Mouse (Mus musculus) lung, embryonic 14.5 days (tissue): ENCODE data around the gene Fto. TPM values are rescaled to one million over a fixed set of nuclear protein-coding genes. Genes with fewer than 3 reads are reported as not detected.

Source experiments
- ATAC-seq: fragments of 200-750 bp; cut with Nextera tagmentation; 2 replicates; pipeline ENCODE4 v1.8.0; 2017; ENCODE audit warnings: mild to moderate bottlenecking, moderate TSS enrichment, moderate library complexity; ENCODE audit not compliant: insufficient read depth
- DNase-seq: peaks from one replicate; pipeline ENCODE4 v3.0.0-alpha.2; 2015
- H3K27ac ChIP-seq: fragments of 300-500 bp; sonication (generic); 2 replicates; pipeline ENCODE4 v1.5.1; 2014; ENCODE audit warnings: low read depth, mild to moderate bottlenecking, moderate library complexity
- H3K27me3 ChIP-seq: fragments of 300-500 bp; sonication (generic); 2 replicates; pipeline ENCODE4 v1.6.1; 2014; ENCODE audit warnings: low read length, control low read depth; ENCODE audit not compliant: insufficient read depth
- H3K36me3 ChIP-seq: fragments of 300-500 bp; sonication (generic); 2 replicates; pipeline ENCODE4 v1.6.1; 2014; ENCODE audit warnings: control low read depth; ENCODE audit not compliant: insufficient read depth
- H3K4me1 ChIP-seq: fragments of 300-500 bp; sonication (generic); 2 replicates; pipeline ENCODE4 v1.6.1; 2014; ENCODE audit warnings: antibody characterized with exemption, control low read depth; ENCODE audit not compliant: insufficient read depth
- H3K4me2 ChIP-seq: fragments of 300-500 bp; sonication (generic); 2 replicates; pipeline ENCODE4 v1.6.1; 2014; ENCODE audit warnings: mild to moderate bottlenecking
- H3K4me3 ChIP-seq: fragments of 300-500 bp; sonication (generic); 2 replicates; pipeline ENCODE4 v1.5.1; 2014; ENCODE audit warnings: low read depth, low read length
- H3K9ac ChIP-seq: fragments of 300-500 bp; sonication (generic); 2 replicates; pipeline ENCODE4 v1.6.1; 2014
- H3K9me3 ChIP-seq: fragments of 300-500 bp; sonication (generic); 2 replicates; pipeline ENCODE4 v1.6.1; 2016; ENCODE audit warnings: low read depth, low read length, control low read depth
- CTCF ChIP-seq: IDR thresholded peaks from 2 replicates; pipeline ENCODE4 v1.5.1; 2016; ENCODE audit warnings: antibody characterized with exemption, low read depth
- WGBS: fragments of 180-500 bp; shearing (Covaris S2); extraction: QIAGEN DNeasy Blood & Tissue Kit; methylation state at CpG from one replicate; pipeline ENCODE4 v1.1.7; 2014; 5-methylcytosine and 5-hydroxymethylcytosine counted together
- polyA plus RNA-seq: library from polyadenylated mRNA; unstranded; fragments of >200 nt; fragmentation: Nextera tagmentation; extraction: Ambion mirVana; gene quantifications from 2 replicates; pipeline ENCODE4 v1.2.1, GENCODE M21; 2014

Fto gene
- polyA plus RNA-seq, 1 experiment from 2014 or later: 104 TPM

- Histone ChIP-seq H3K4me2 (no peak overlapping the region), H3K27ac (no peak overlapping the region), H3K4me3 (no peak overlapping the region), H3K9ac (no peak overlapping the region), H3K27me3 (no peaks in the 10 kb centered on the region), H3K9me3 (no peaks in the 10 kb centered on the region; the same call in 1 of the 2 replicates), H3K4me1 (peaks cover 8% of the 10 kb centered on the region; the same call in 1 of the 2 replicates), H3K36me3 (0 out of 2 replicates have a peak, but pooled peaks cover 3% of the 10 kb centered on the region)
- no peak for TF ChIP-seq CTCF
- ATAC-seq (no peak), DNase-seq (no peak)
- 75% methylated on average over 6 of the region's 6 CpGs for WGBS
These were observed 25.2 kb downstream of the Fto start for GRCm38 (mm10) chr8:91338389-91339154.

- H3K9me3 ChIP-seq: no peaks in the 10 kb centered on the region; the same call in 1 of the 2 replicates
- no peak overlapping the region for H3K27ac ChIP-seq
- 0 out of 2 replicates have a peak, but pooled peaks cover 3% of the 10 kb centered on the region for H3K36me3 ChIP-seq
- ATAC-seq (no peak), DNase-seq (no peak)
- H3K4me2 ChIP-seq: no peak overlapping the region
- peaks cover 11% of the 10 kb centered on the region; the same call in 1 of the 2 replicates for H3K4me1 ChIP-seq
- 71% methylated on average over 8 of the region's 8 CpGs for WGBS
- H3K27me3 ChIP-seq: no peaks in the 10 kb centered on the region
- no peak overlapping the region for H3K9ac ChIP-seq
- no peak for TF ChIP-seq CTCF
- no peak overlapping the region for H3K4me3 ChIP-seq
These were observed 26.3 kb downstream of the Fto start for GRCm38 (mm10) chr8:91339651-91340050.

- peaks cover 11% of the 10 kb centered on the region; the same call in 1 of the 2 replicates for H3K4me1 ChIP-seq
- H3K27ac ChIP-seq: no peak overlapping the region
- no peak overlapping the region for H3K9ac ChIP-seq
- DNase-seq: no peak
- 50% methylated on average over 1 of the region's 1 CpGs for WGBS
- no peak overlapping the region for H3K4me3 ChIP-seq
- H3K9me3 ChIP-seq: no peaks in the 10 kb centered on the region; the same call in 1 of the 2 replicates
- no peaks in the 10 kb centered on the region for H3K27me3 ChIP-seq
- TF ChIP-seq CTCF: no peak
- ATAC-seq: no peak
- H3K4me2 ChIP-seq: no peak overlapping the region
- 0 out of 2 replicates have a peak, but pooled peaks cover 3% of the 10 kb centered on the region for H3K36me3 ChIP-seq
These were observed 27.4 kb downstream of the Fto start for GRCm38 (mm10) chr8:91340746-91341145.

- no peak overlapping the region for H3K9ac ChIP-seq
- DNase-seq (no peak), ATAC-seq (no peak)
- H3K4me2 ChIP-seq: no peak overlapping the region
- peaks cover 11% of the 10 kb centered on the region; the same call in 1 of the 2 replicates for H3K4me1 ChIP-seq
- TF ChIP-seq CTCF: no peak
- no peak overlapping the region for H3K27ac ChIP-seq
- H3K36me3 ChIP-seq: 0 out of 2 replicates have a peak, but pooled peaks cover 3% of the 10 kb centered on the region
- 46% methylated on average over 5 of the region's 5 CpGs for WGBS
- H3K9me3 ChIP-seq: no peaks in the 10 kb centered on the region
- H3K4me3 ChIP-seq: no peak overlapping the region
- no peaks in the 10 kb centered on the region for H3K27me3 ChIP-seq
These were observed 28.9 kb downstream of the Fto start for GRCm38 (mm10) chr8:91342196-91342595.

GRCm38 (mm10) chr8:91342798-91343197 is 29.5 kb downstream of the Fto start:
- DNase-seq: no peak
- no peak overlapping the region for H3K4me2 ChIP-seq
- H3K27ac ChIP-seq: no peak overlapping the region
- no peak for TF ChIP-seq CTCF
- H3K4me3 ChIP-seq: no peak overlapping the region
- no peaks in the 10 kb centered on the region for H3K27me3 ChIP-seq
- ATAC-seq: no peak
- no peaks in the 10 kb centered on the region for H3K9me3 ChIP-seq
- H3K9ac ChIP-seq: no peak overlapping the region
- 0 out of 2 replicates have a peak, but pooled peaks cover 3% of the 10 kb centered on the region for H3K36me3 ChIP-seq
- WGBS: 62% methylated on average over 5 of the region's 5 CpGs
- H3K4me1 ChIP-seq: peaks cover 11% of the 10 kb centered on the region; the same call in 1 of the 2 replicates

GRCm38 (mm10) chr8:91344659-91345058 is 31.3 kb downstream of the Fto start:
- no peak for DNase-seq
- ATAC-seq: no peak
- no peak for TF ChIP-seq CTCF
- Histone ChIP-seq H3K27ac (no peak overlapping the region), H3K27me3 (no peaks in the 10 kb centered on the region), H3K9me3 (no peaks in the 10 kb centered on the region), H3K9ac (no peak overlapping the region), H3K36me3 (0 out of 2 replicates have a peak, but pooled peaks cover 3% of the 10 kb centered on the region), H3K4me2 (no peak overlapping the region), H3K4me1 (peaks cover 7% of the 10 kb centered on the region), H3K4me3 (no peak overlapping the region)
- WGBS: 74% methylated on average over 11 of the region's 11 CpGs

GRCm38 (mm10) chr8:91347146-91347545 is 33.8 kb downstream of the Fto start:
- H3K9me3 ChIP-seq: no peaks in the 10 kb centered on the region
- H3K27ac ChIP-seq: no peak overlapping the region
- no peak overlapping the region for H3K4me3 ChIP-seq
- peak; percentile 11; the same call in 1 of the 2 replicates for TF ChIP-seq CTCF
- peaks cover 3% of the 10 kb centered on the region; the same call in 1 of the 2 replicates for H3K4me1 ChIP-seq
- H3K9ac ChIP-seq: no peak overlapping the region
- H3K36me3 ChIP-seq: no peaks in the 10 kb centered on the region
- no peak for DNase-seq
- H3K27me3 ChIP-seq: no peaks in the 10 kb centered on the region
- no peak overlapping the region for H3K4me2 ChIP-seq
- 76% methylated on average over 10 of the region's 10 CpGs for WGBS
- no peak for ATAC-seq
